Comparison of ENCODE assay signal across 8 mouse cellular contexts in the genomic region with DNA sequence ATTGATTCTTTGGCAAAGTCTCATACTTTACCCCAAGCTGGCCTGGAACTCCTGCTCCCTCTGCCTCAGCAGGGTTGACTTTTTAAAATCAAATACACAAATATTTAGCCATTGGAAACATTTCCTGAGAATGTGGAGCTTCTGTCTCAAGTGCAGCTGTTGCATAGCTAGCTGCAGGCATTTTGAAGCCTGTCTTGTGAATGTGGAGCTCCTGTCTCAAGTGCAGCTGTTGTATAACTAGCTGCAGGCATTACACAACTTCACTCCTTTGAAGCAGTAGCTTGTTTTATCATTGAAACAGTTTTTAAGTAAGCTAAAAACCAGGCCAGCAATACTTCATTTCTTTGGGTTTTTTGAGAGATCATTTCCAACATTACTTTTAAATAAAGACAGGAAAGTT. TPM values are rescaled to one million over a fixed set of nuclear protein-coding genes. Genes with fewer than 3 reads are reported as not detected.
DNase-seq lines count a peak whose midpoint lies in the region; ATAC-seq and TF ChIP-seq lines count a peak whose summit lies in the region.

No protein-coding gene starts in this region.

- intact Hi-C loops in left cerebral cortex, postnatal 36 days (cut with DNase I), result loop anchor here (2.0 to 10.0 kb wide), 2 partner anchors 55 to 287 kb away; a partner anchor contains a TSS

- no peaks in the 10 kb centered on the region for H3K4me1 ChIP-seq in embryonic facial prominence, embryonic 11.5 days (ENCODE audit: control insufficient read depth, insufficient read depth, low read length)
- H3K4me1 ChIP-seq in kidney, embryonic 14.5 days (ENCODE audit: control insufficient read depth, insufficient read depth, low read length), result no peaks in the 10 kb centered on the region

- H3K4me2 ChIP-seq in embryonic facial prominence, embryonic 11.5 days (ENCODE audit: low read depth, low read length), result no peak overlapping the region
- peak overlapping the region; percentile 34 for H3K4me2 ChIP-seq in kidney, embryonic 14.5 days (replicated peaks; ENCODE audit: low read depth, low read length)

- no peak for ATAC-seq in embryonic facial prominence, embryonic 11.5 days (replicated peaks; ENCODE audit: insufficient number of reproducible peaks, low FRiP score, low TSS enrichment, low read depth)
- no peak for ATAC-seq in kidney, embryonic 14.5 days (ENCODE audit: low FRiP score, low TSS enrichment)
- no peak for ATAC-seq in inflammation-experienced regulatory T-cells, adult 6 months

- no peak overlapping the region for H3K9ac ChIP-seq in embryonic facial prominence, embryonic 11.5 days (replicated peaks; ENCODE audit: low read length)
- peak overlapping the region; percentile 19; the same call in 1 of the 2 replicates for H3K9ac ChIP-seq in kidney, embryonic 14.5 days (ENCODE audit: low read depth, low read length)

- no peaks in the 10 kb centered on the region for H3K9me3 ChIP-seq in embryonic facial prominence, embryonic 11.5 days (replicated peaks; ENCODE audit: control insufficient read depth, low read length)
- H3K9me3 ChIP-seq in kidney, embryonic 14.5 days (ENCODE audit: control insufficient read depth, low read length), result no peaks in the 10 kb centered on the region

- no peak for DNase-seq in layer of hippocampus, adult 2 months (ENCODE audit: low spot score in 2 of 2)
- no peak for DNase-seq in layer of hippocampus, postnatal 36 days
- peak; percentile 27 for DNase-seq in embryonic facial prominence, embryonic 11.5 days (ENCODE audit: low spot score)
- peak; percentile 75 for DNase-seq in lung, postnatal 25 days (ENCODE audit: low spot score)
- peak; percentile 40 to 56 for DNase-seq in thymus, postnatal 36 days
- DNase-seq in left cerebral cortex, postnatal 36 days (ENCODE audit: low spot score in 2 of 2), result no peak

- peak overlapping the region; percentile 90 for H3K27ac ChIP-seq in layer of hippocampus, adult 2 months
- H3K27ac ChIP-seq in embryonic facial prominence, embryonic 11.5 days (replicated peaks; ENCODE audit: low read depth, low read length), result no peak overlapping the region
- no peak overlapping the region for H3K27ac ChIP-seq in kidney, embryonic 14.5 days (ENCODE audit: low read depth, low read length)

- no peaks in the 10 kb centered on the region for H3K27me3 ChIP-seq in embryonic facial prominence, embryonic 11.5 days (ENCODE audit: control insufficient read depth, insufficient read depth, low read length)
- no peaks in the 10 kb centered on the region for H3K27me3 ChIP-seq in kidney, embryonic 14.5 days (ENCODE audit: control insufficient read depth, insufficient read depth, low read length)

- H3K36me3 ChIP-seq in embryonic facial prominence, embryonic 11.5 days (replicated peaks; ENCODE audit: control insufficient read depth, insufficient read depth, low read depth, low read length), result no peaks in the 10 kb centered on the region
- peaks cover 15% of the 10 kb centered on the region; the same call in 1 of the 2 replicates for H3K36me3 ChIP-seq in kidney, embryonic 14.5 days (ENCODE audit: control insufficient read depth, insufficient read depth, low read length)

- peak overlapping the region; percentile 61 for H3K4me3 ChIP-seq in layer of hippocampus, adult 2 months
- H3K4me3 ChIP-seq in embryonic facial prominence, embryonic 11.5 days (ENCODE audit: low read depth, low read length), result no peak overlapping the region
- peak overlapping the region; percentile 33 for H3K4me3 ChIP-seq in kidney, embryonic 14.5 days (ENCODE audit: low read length)

- TF ChIP-seq CTCF in layer of hippocampus, adult 2 months (conservative IDR thresholded peaks at IDR 0.05), result no peak

RNA-seq across cellular contexts. Expression of a gene that starts 1.3 kb away (rescaled TPM):
- total RNA-seq in layer of hippocampus, adult 2 months (2021), result 1 to 10 TPM; 7.3 to 7.4 TPM
- total RNA-seq in layer of hippocampus, postnatal 36 days (2021), result 1 to 10 TPM; 5.7 to 9.8 TPM
- polyA plus RNA-seq in embryonic facial prominence, embryonic 11.5 days (2014; fragmentation: Nextera tagmentation; extraction: Ambion mirVana), result not detected in 2 replicates
- 0.31 and 0.58 TPM in 2 replicates for polyA plus RNA-seq in kidney, embryonic 14.5 days (2014; fragmentation: Nextera tagmentation; extraction: Ambion mirVana)
- 1 to 10 TPM; 6.4 to 8.4 TPM for total RNA-seq in left cerebral cortex, postnatal 36 days (2021)
- 10 to 100 TPM; 12.0 to 41.7 (median 33.6) TPM for polyA plus RNA-seq in inflammation-experienced regulatory T-cells, adult 6 months (2017; shearing (Covaris generic))

Comparison
In these comparisons a context has a peak if more than half of its experiments do, and no peak if none do; other contexts are left out.
1. DNase-seq: peak in embryonic facial prominence, embryonic 11.5 days (single experiment), lung, postnatal 25 days (single experiment) and thymus, postnatal 36 days (2 of 2); none in layer of hippocampus, adult 2 months (0 of 2), layer of hippocampus, postnatal 36 days (0 of 2) and left cerebral cortex, postnatal 36 days (0 of 2).